Mouse (Mus musculus): ENCODE measurements around the gene Vipr1.
"Not testable (repeated sequence)": the region's sequence is repeated elsewhere in the genome, so short reads cannot be mapped to it uniquely, and the experiment has no call there.

Gene Vipr1

DNA sequence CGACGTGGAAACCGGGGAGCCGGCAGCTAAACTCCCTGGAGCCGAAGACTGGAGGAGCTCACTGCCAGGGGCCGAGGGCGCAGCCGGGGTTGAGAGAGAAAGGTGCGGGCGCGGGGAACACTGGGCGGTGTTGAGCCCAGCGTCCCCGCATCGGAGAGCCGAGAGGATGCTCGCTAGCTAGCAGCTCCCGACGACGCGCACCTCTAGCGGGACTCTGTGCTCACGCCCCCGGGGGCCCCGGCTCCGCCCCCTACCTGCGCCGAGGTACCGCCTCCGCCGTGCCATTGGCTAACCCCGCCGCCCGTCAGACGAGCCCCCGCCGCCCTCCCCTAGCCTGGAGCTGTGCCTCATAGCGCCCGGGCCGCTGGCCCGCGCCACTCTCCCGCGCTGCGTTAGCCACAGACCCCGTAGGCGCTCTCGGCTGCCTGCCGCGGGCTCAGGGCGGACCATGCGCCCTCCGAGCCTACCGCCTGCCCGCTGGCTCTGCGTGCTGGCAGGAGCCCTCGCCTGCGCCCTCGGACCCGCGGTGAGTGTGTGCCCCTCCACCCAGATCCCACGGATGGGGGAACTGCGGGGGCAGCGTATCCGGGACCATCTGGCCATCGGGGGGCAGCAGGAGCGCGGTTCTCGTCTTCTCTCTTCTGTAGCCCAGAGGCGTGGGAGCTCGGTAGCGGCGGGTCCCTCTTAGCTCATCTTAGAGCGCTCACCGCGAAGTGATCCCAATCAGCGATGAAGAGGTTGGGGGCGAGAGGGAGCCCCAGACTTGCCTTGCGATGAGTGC lies at the start of gene Vipr1:
Gene Vipr1, plus strand, starts transcription at position 316 of the 781 bp plus-strand sequence.
- in situ Hi-C loops (cut with MboI, MseI), result no loop called here

GRCm38 (mm10) chr9:121592948-121593550 lies 49.5 kb upstream of the Vipr1 start:
- in situ Hi-C loops (cut with MboI, MseI), result no loop called here

DNA sequence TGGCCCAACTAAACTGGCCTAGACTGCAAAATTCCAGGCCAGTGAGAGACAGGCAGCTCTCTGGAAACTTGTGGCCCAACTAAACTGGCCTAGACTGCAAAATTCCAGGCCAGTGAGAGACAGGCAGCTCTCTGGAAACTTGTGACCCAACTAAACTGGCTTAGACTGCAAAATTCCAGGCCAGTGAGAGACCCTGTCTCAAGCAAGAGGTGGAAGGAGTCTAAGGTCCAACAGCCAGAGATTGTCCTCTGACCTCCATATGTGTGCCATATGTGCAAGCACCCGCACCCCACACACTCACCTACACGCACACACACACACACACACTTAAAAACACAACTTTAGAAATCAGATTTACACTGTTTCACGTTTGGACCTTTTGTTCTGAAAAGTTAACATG lies 48.7 kb upstream of the Vipr1 start:
- in situ Hi-C loops (cut with MboI, MseI), result not testable (repeated sequence)

- in situ Hi-C loops (cut with MboI, MseI), result loop anchor here (5.0 kb wide), 1 partner anchor 342 kb away; no protein-coding TSS in a partner anchor
These were observed 47.7 kb upstream of the Vipr1 start for GRCm38 (mm10) chr9:121594771-121595170.

DNA sequence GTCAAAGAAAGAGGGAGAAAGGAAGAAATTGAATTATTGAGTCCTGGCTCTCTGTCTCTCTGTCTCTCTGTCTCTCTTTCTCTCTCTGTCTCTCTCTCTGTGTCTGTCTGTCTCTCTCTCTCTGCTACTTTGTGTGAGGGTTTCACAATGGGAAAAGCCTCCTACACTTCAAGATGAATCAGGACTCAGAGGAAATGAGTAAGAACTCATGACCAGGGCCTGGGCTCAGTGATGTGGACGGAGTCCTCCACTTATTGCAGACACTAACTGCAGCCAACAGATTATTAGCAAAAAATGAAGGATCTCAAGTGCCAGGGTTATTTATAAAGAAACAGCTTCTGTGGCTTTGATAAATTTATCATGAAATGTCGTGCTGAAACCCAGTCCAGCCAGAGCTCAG lies 44.4 kb upstream of the Vipr1 start:
- in situ Hi-C loops (cut with MboI, MseI), result loop anchor here (5.0 kb wide), 1 partner anchor 346 kb away; no protein-coding TSS in a partner anchor

DNA sequence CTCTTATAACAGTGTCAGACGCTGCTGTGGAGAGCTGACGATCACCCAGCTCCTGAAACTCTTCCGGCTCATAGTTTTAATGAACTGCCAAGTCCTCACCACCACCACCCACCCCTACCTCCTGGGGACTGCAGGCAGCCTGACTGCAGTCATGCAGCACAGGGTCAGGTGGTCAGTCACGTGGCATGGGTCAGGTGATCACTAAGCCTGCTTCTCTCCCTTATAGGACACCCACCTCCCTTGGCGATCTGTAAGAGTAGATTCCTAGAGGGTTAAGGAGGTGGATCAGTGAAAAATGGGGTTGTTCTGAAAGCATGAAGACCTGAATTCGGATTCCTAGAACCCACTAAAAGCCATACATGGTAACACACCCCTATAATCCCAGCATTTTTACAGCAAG lies 43.0 kb upstream of the Vipr1 start:
- in situ Hi-C loops (cut with MboI, MseI), result loop anchor here (5.0 kb wide), 1 partner anchor 347 kb away; no protein-coding TSS in a partner anchor

DNA sequence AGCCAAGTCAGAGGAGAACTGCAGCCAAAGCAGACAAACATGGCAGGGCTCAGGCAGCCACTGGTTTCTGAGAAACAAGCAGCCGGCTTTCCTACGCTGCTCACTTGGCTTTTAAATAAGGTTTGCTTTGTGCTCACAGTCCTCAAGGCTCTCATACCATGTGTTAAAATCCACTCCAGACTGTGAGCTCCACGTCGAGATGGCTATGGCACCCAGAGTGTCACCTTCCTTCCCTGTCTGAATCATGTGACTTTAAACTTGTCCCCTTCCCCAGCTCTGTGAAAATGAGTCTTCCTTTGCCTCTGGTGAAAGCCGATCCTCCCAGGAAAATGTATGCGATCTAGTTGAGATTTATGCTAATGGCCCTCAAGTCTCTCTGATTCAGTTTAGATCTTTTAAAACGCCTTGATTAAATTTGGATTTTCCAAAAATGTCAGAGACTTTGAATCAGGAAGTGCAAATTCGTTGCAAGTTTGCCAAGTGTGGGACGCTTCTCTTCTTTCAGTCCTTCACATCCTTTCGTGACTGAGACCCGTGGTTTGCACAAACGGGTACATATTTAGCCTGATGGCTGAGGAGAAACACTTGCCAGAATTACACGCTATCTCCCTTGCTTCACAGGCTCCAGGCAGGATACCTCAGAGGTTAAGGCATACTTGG lies 42.2 kb upstream of the Vipr1 start:
- in situ Hi-C loops (cut with MboI, MseI), result no loop called here

- in situ Hi-C loops (cut with MboI, MseI), result no loop called here
These were observed 41.6 kb upstream of the Vipr1 start for GRCm38 (mm10) chr9:121600861-121601427.

DNA sequence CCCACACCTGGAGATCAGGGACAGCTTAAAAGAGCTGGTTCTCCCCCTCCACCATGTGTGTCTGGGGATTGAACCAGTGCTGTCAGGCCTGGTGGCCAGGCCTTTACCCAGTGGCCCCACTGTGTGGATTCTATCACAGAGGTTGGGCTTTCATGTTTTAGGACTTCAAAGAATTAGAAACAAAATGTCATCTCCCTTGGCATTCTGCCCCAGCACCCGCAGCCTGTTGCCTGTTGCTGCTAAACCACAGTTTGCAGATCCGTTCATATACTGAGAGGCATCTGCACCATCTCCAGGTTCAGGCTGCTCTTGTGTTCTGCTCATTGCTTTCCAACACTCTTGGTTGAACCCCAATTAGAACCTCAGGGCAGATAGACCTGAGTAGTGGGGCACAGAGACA lies 40.1 kb upstream of the Vipr1 start:
- in situ Hi-C loops (cut with MboI, MseI), result no loop called here

DNA sequence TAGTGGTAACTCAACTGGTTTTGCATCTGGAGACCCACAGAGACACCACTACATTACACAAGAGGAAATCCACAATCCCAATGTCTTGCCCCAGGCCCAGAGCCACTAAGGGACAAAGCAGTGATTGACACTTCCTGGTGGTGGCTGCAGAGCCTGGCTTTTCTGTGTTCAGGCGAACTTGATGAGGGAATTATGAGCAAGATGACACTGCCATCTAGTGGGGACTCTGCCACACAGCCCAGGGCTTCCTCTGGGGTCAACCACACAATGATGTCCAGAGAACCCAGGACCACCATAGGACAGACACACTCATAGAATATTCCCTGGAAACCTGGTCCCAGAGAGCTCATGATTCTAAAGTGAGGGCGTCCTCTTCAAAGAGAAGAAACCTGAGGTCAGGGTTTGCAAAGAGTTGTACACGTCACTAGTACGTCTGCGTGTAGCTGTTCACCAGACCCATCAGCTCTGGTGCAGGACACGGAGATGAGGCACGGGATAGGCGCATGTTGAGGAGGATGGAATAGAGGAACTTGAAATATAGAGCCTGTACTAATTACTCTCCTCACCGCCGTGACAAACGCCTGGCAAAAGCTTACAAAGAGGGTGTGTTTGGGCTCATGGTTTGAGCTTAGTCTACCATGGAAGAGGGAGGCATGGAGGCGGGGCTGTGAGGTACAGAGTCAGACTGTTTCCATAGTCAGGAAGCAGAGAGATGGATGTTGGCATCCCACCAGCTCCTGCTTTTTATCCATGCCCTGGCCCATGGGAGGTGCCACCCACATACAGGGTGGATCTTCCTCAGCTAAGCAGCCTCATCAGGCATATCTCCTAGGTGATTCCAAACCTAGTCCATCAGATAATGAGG lies 36.9 kb upstream of the Vipr1 start:
- in situ Hi-C loops (cut with MboI, MseI), result loop anchor here (5.0 kb wide), 1 partner anchor 133 kb away; no protein-coding TSS in a partner anchor

- in situ Hi-C loops (cut with MboI, MseI), result loop anchor here (5.0 kb wide), 1 partner anchor 134 kb away; no protein-coding TSS in a partner anchor
These were observed 35.9 kb upstream of the Vipr1 start for GRCm38 (mm10) chr9:121606498-121607096.

DNA sequence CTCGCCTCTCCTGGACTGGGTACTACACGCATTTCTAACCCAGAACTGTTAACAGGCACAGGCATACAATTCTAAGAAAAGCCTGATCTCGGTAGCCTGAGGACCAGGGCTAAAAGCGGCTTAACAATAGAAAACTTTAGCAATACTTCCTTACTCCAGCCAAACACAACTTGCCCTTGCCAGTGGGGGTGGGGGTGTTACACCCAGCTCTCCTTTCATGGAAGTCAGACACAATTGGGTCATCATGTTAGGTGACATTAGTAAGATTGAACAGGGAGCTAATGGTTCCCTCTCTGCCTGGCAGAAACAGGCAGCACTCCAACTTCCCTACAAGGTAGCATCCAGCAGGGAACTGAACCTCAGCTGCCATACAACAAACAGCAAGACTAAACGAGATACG lies 33.1 kb upstream of the Vipr1 start:
- in situ Hi-C loops (cut with MboI, MseI), result loop anchor here (5.0 kb wide), 1 partner anchor 137 kb away; no protein-coding TSS in a partner anchor

- in situ Hi-C loops (cut with MboI, MseI), result loop anchor here (10.0 kb wide), 1 partner anchor 228 kb away; no protein-coding TSS in a partner anchor
These were observed 29.3 kb upstream of the Vipr1 start for GRCm38 (mm10) chr9:121613192-121613591.

- in situ Hi-C loops (cut with MboI, MseI), result loop anchor here (10.0 kb wide), 1 partner anchor 229 kb away; no protein-coding TSS in a partner anchor
These were observed 28.2 kb upstream of the Vipr1 start for GRCm38 (mm10) chr9:121614241-121614757.

GRCm38 (mm10) chr9:121616471-121616870 lies 26.0 kb upstream of the Vipr1 start:
- in situ Hi-C loops (cut with MboI, MseI), result loop anchor here (10.0 kb wide), 1 partner anchor 232 kb away; no protein-coding TSS in a partner anchor

DNA sequence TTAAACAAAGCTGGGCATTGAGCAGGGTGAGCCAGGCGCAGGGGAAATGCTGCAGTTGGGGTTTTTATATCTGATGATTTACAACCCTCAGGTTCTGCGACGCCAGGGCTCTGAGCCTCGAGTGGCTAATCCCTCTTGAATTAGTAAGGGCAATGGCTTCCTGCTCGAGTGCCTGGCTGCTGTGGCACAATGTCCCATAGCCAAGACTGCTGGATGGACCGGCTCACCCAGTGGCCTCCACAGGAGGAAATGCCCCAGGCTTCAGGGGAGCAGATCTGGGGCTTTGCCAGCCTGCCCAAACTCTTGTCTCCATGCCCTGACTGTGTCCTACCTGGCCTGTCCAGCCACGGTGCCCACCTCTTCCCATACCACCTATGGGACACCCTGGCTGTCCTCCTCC lies 23.1 kb upstream of the Vipr1 start:
- in situ Hi-C loops (cut with MboI, MseI), result loop anchor here (10.0 kb wide), 1 partner anchor 235 kb away; no protein-coding TSS in a partner anchor

- in situ Hi-C loops (cut with MboI, MseI), result no loop called here
These were observed 19.3 kb upstream of the Vipr1 start for GRCm38 (mm10) chr9:121623235-121623634.

DNA sequence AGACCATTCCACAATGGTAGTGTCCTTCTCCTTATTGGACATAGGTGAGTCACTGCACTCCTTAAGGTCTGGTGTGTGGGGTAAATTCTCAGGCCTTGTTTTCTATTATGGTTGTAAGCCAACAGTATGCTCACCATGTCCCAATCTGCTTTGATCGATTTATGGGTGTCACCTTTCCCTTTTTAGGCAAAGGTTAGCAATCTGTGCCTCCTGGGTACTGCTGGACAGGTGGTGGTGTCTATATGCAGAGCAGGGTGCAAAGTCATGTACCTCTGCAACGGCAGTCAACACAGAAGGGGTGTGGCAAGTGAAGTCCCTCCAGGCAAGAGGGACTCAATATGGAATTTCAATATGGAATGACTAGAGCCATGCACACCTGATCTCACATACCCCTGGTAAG lies 17.6 kb upstream of the Vipr1 start:
- in situ Hi-C loops (cut with MboI, MseI), result no loop called here

DNA sequence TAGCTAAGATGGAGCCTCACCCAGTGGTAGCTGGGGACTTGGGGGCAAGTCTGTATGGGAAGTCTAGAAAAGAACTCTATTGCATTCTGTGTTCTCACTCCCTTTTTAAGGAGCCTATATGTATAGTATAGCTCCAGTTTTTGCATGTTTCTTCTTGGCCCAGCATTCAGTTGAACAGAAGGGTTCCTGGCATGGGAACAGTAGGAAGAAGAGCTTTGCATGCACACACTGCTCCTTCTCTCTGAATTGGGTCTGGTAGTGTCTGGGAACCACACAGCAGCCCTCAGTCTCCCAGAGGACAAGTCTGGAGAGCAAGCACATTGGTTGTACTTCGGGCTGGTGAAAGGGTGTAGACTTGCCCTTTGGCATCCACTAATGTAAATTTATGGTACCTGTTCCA lies 11.9 kb upstream of the Vipr1 start:
- in situ Hi-C loops (cut with MboI, MseI), result no loop called here

DNA sequence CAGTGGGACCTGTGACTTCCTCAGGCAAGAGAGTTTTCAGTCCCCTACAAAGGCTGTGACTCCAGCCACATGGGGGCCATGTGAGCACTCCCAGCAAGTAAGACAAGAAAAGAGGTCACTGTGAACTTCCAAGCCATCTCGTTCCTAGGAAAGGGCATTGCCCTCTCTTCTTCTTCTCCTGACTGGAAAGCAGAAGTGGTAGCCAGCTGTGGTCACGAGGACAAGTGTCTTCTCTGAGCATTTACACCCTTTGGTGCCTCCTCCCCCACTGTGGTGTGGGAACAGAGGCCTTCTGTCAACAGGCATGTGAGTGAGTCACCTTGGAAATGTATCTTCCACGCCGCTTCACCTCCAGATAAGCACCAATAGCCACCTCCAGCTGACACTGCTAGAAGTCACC lies 10.6 kb upstream of the Vipr1 start:
- in situ Hi-C loops (cut with MboI, MseI), result no loop called here

All from T-helper 2 cell (primary cell).